Mouse (Mus musculus) G1E (cell line): ENCODE measurements at regions not wholly inside any gene's neighbourhood (a gene's known extent, or its start where the extent isn't known, plus 50 kb on each side); places are given as distances from the start of the nearest gene placed in this dataset.

Experiments used
- CTCF ChIP-seq: IDR thresholded peaks from 2 replicates; pipeline ENCODE4 v1.5.1; 2012; ENCODE audit warnings: low read depth, low read length, inconsistent platforms, mixed read lengths
- GATA1 ChIP-seq: IDR thresholded peaks from 2 replicates; pipeline ENCODE4 v1.6.1; 2012; ENCODE audit warnings: borderline replicate concordance, low read length, inconsistent platforms, mixed read lengths
- GATA2 ChIP-seq: IDR thresholded peaks from 2 replicates; pipeline ENCODE4 v1.6.1; 2012; ENCODE audit warnings: low read depth, low read length, inconsistent platforms, borderline replicate concordance
- POLR2AphosphoS5 ChIP-seq: IDR thresholded peaks from 2 replicates; pipeline ENCODE4 v1.6.1; 2012; ENCODE audit warnings: low read depth, low read length, inconsistent platforms; ENCODE audit not compliant: insufficient replicate concordance
- TAL1 ChIP-seq: conservative IDR thresholded peaks from 2 replicates; pipeline ENCODE4 v1.6.1; 2012; ENCODE audit warnings: low read depth, low read length, inconsistent platforms, mixed read lengths

GRCm38 (mm10) chr7:138620896-138621655, 223.5 kb upstream of the Tcerg1l start:
- no peak for TF ChIP-seq CTCF
- TF ChIP-seq POLR2AphosphoS5: no peak
- TF ChIP-seq GATA1: no peak
- no peak for TF ChIP-seq TAL1
- TF ChIP-seq GATA2: no peak
